Mouse (Mus musculus): Measurements from ENCODE around the gene Gstz1. TPM values are rescaled to one million over a fixed set of nuclear protein-coding genes. Genes with fewer than 3 reads are reported as not detected.

Gene Gstz1
- polyA plus RNA-seq, 1 experiment: 11.4 TPM

GRCm38 (mm10) chr12:87177631-87178030 is 30.7 kb downstream of the Gstz1 start:
- peaks cover 18% of the 10 kb centered on the region for H3K36me3 ChIP-seq (ENCODE audit: control insufficient read depth, insufficient read depth, low read length)
- no peaks in the 10 kb centered on the region for H3K4me1 ChIP-seq (ENCODE audit: control insufficient read depth, insufficient read depth, insufficient read length)
- no peaks in the 10 kb centered on the region for H3K27me3 ChIP-seq (ENCODE audit: control insufficient read depth, insufficient read depth, low read length)
- H3K4me3 ChIP-seq (ENCODE audit: extremely low read depth, insufficient read depth, insufficient read length): no peak overlapping the region
- TF ChIP-seq CTCF (IDR thresholded peaks at IDR 0.05; ENCODE audit: extremely low read depth, insufficient read depth, insufficient read length, insufficient replicate concordance) (no peak), POLR2A (IDR thresholded peaks at IDR 0.05; ENCODE audit: low read depth, low read length) (no peak)
- no peak overlapping the region for H3K27ac ChIP-seq (ENCODE audit: insufficient read depth, low read length)
- WGBS: 98% methylated on average over 4 of the region's 4 CpGs
- no peak for DNase-seq (ENCODE audit: low read depth in 1 of 2, low spot score in 2 of 2)

- 21% methylated on average over 3 of the region's 3 CpGs for WGBS
- Histone ChIP-seq H3K4me3 (ENCODE audit: extremely low read depth, insufficient read depth, insufficient read length) (no peak overlapping the region), H3K4me1 (ENCODE audit: control insufficient read depth, insufficient read depth, insufficient read length) (peaks cover 9% of the 10 kb centered on the region; the same call in 1 of the 2 replicates), H3K27me3 (ENCODE audit: control insufficient read depth, insufficient read depth, low read length) (no peaks in the 10 kb centered on the region), H3K27ac (ENCODE audit: insufficient read depth, low read length) (peak overlapping the region; percentile 66), H3K36me3 (ENCODE audit: control insufficient read depth, insufficient read depth, low read length) (no peaks in the 10 kb centered on the region)
- TF ChIP-seq CTCF (IDR thresholded peaks at IDR 0.05; ENCODE audit: extremely low read depth, insufficient read depth, insufficient read length, insufficient replicate concordance) (no peak), POLR2A (IDR thresholded peaks at IDR 0.05; ENCODE audit: low read depth, low read length) (no peak)
- DNase-seq (ENCODE audit: low read depth in 1 of 2, low spot score in 2 of 2): peak in 1 of 2 experiments; percentile 14
Measured at GRCm38 (mm10) chr12:87193008-87193407, 46.0 kb downstream of the Gstz1 start.

DNA sequence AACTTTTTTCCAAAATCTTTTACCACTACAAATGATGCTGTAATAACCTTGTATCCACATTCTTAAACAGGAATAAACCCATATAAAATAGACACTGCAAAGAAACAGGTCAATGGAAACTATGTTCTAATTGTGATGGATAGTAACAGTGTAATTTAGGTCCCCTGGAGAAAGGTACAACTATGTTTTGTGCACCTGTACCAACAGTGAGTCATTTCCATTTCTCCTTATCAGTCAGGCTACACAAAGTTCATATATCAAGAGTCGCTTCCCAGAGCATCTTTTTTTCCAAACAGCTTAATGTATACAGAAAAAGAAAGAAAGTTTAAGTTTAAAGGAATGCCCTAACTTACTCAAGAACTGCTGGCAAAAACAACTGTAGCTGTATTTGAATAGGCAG is 48.1 kb downstream of the Gstz1 start:
- H3K36me3 ChIP-seq (ENCODE audit: control insufficient read depth, insufficient read depth, low read length): no peaks in the 10 kb centered on the region
- WGBS: 82% methylated on average over 1 of the region's 1 CpGs
- H3K27ac ChIP-seq (ENCODE audit: insufficient read depth, low read length): no peak overlapping the region
- H3K4me1 ChIP-seq (ENCODE audit: control insufficient read depth, insufficient read depth, insufficient read length): peaks cover 9% of the 10 kb centered on the region; the same call in 1 of the 2 replicates
- H3K4me3 ChIP-seq (ENCODE audit: extremely low read depth, insufficient read depth, insufficient read length): no peak overlapping the region
- TF ChIP-seq CTCF (IDR thresholded peaks at IDR 0.05; ENCODE audit: extremely low read depth, insufficient read depth, insufficient read length, insufficient replicate concordance): no peak
- TF ChIP-seq POLR2A (IDR thresholded peaks at IDR 0.05; ENCODE audit: low read depth, low read length): no peak
- H3K27me3 ChIP-seq (ENCODE audit: control insufficient read depth, insufficient read depth, low read length): no peaks in the 10 kb centered on the region
- DNase-seq (ENCODE audit: low read depth in 1 of 2, low spot score in 2 of 2): no peak

DNA sequence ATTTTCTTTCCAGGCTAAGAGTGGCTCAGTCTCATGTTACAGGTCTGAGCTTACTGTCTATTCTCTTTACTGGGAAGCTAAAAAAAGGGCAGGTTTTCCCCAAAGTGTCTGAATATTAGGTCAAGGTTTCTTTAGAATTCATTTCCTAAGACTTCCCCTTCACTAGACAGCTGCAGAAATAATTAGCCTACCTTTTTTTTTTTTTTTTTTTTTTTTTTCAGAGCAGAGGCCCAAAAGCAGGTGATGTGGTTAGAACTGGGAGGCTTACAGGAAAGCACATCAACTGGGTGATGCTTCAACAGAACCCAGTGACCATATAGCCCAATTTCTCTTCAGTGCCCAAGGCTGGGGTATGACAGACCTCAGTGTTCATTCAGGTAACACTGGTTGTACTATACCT is 49.3 kb downstream of the Gstz1 start:
- no peak overlapping the region for H3K27ac ChIP-seq (ENCODE audit: insufficient read depth, low read length)
- DNase-seq (ENCODE audit: low read depth in 1 of 2, low spot score in 2 of 2): no peak
- H3K27me3 ChIP-seq (ENCODE audit: control insufficient read depth, insufficient read depth, low read length): no peaks in the 10 kb centered on the region
- TF ChIP-seq POLR2A (IDR thresholded peaks at IDR 0.05; ENCODE audit: low read depth, low read length) (no peak), CTCF (IDR thresholded peaks at IDR 0.05; ENCODE audit: extremely low read depth, insufficient read depth, insufficient read length, insufficient replicate concordance) (no peak)
- H3K4me3 ChIP-seq (ENCODE audit: extremely low read depth, insufficient read depth, insufficient read length): no peak overlapping the region
- no peaks in the 10 kb centered on the region for H3K36me3 ChIP-seq (ENCODE audit: control insufficient read depth, insufficient read depth, low read length)
- H3K4me1 ChIP-seq (ENCODE audit: control insufficient read depth, insufficient read depth, insufficient read length): peaks cover 9% of the 10 kb centered on the region; the same call in 1 of the 2 replicates

GRCm38 (mm10) chr12:87198792-87199191 is 51.8 kb downstream of the Gstz1 start:
- Histone ChIP-seq H3K4me3 (ENCODE audit: extremely low read depth, insufficient read depth, insufficient read length) (0 out of 2 replicates have a peak overlapping the region, but pooled peaks have one; percentile 81), H3K27ac (ENCODE audit: insufficient read depth, low read length) (no peak overlapping the region), H3K36me3 (ENCODE audit: control insufficient read depth, insufficient read depth, low read length) (no peaks in the 10 kb centered on the region), H3K4me1 (ENCODE audit: control insufficient read depth, insufficient read depth, insufficient read length) (no peaks in the 10 kb centered on the region; the same call in 1 of the 2 replicates), H3K27me3 (ENCODE audit: control insufficient read depth, insufficient read depth, low read length) (no peaks in the 10 kb centered on the region)
- DNase-seq (ENCODE audit: low read depth in 1 of 2, low spot score in 2 of 2): no peak
- no peak for TF ChIP-seq POLR2A (IDR thresholded peaks at IDR 0.05; ENCODE audit: low read depth, low read length)
- no peak for TF ChIP-seq CTCF (IDR thresholded peaks at IDR 0.05; ENCODE audit: extremely low read depth, insufficient read depth, insufficient read length, insufficient replicate concordance)
- WGBS: 60% methylated on average over 6 of the region's 6 CpGs

- DNase-seq (ENCODE audit: low read depth in 1 of 2, low spot score in 2 of 2): peak in 1 of 2 experiments; percentile 36
- TF ChIP-seq POLR2A (IDR thresholded peaks at IDR 0.05; ENCODE audit: low read depth, low read length): no peak
- under 1% methylated on average over 38 of the region's 38 CpGs for WGBS
Measured at GRCm38 (mm10) chr12:87199206-87199972, 52.4 kb downstream of the Gstz1 start, which contains the start of gene Samd15. Gene Samd15 (plus strand): TSS chr12:87199723.

More at GRCm38 (mm10) chr12:87199206-87199972, 52.4 kb downstream of the Gstz1 start, which contains the start of gene Samd15:
- Histone ChIP-seq H3K4me3 (ENCODE audit: extremely low read depth, insufficient read depth, insufficient read length) (peak within 1 kb of the TSS; percentile 81), H3K4me1 (ENCODE audit: control insufficient read depth, insufficient read depth, insufficient read length) (no peaks in the 10 kb centered on the region; the same call in 1 of the 2 replicates), H3K27ac (ENCODE audit: insufficient read depth, low read length) (peak within 1 kb of the TSS; percentile 75), H3K36me3 (ENCODE audit: control insufficient read depth, insufficient read depth, low read length) (no peaks in the 10 kb centered on the region), H3K27me3 (ENCODE audit: control insufficient read depth, insufficient read depth, low read length) (no peaks in the 10 kb centered on the region)
